Mouse (Mus musculus) frontal cortex, adult (tissue): ENCODE results near the gene Stoml1.
"Not testable (repeated sequence)": the region's sequence is repeated elsewhere in the genome, so short reads cannot be mapped to it uniquely, and the experiment has no call there.

Experiments used
- ATAC-seq: cut with Nextera tagmentation; 2 replicates; pipeline ENCODE4 v1.9.2; 2017; ENCODE audit warnings: mild to moderate bottlenecking, moderate library complexity, mixed read lengths; ENCODE audit not compliant: low TSS enrichment

Stoml1 gene

GRCm38 (mm10) chr9:58241780-58242485, 11.0 kb upstream of the Stoml1 start:
- no peak for ATAC-seq

- ATAC-seq, result peak; percentile 83
These were observed 10.3 kb upstream of the Stoml1 start for GRCm38 (mm10) chr9:58242696-58243095.

DNA sequence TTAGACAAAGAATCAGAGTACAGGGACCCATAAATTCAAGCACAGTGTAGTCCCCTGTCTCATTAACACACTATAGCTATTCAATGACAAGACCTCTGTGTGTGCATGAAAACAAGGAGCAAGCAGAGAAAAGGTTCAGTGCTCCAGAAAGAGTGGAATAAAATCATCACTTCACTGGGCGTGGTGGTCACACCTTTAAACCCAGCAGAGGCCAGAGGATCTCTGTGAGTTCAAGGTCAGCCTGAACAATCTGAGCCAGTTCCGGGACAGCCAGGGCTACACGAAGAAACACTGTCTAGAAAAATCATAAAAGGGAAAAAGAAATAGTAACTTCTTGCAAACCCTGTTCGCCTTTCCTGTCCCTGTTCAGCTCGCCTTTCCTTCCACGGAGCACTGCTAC, 9.3 kb upstream of the Stoml1 start:
- ATAC-seq, result no peak

DNA sequence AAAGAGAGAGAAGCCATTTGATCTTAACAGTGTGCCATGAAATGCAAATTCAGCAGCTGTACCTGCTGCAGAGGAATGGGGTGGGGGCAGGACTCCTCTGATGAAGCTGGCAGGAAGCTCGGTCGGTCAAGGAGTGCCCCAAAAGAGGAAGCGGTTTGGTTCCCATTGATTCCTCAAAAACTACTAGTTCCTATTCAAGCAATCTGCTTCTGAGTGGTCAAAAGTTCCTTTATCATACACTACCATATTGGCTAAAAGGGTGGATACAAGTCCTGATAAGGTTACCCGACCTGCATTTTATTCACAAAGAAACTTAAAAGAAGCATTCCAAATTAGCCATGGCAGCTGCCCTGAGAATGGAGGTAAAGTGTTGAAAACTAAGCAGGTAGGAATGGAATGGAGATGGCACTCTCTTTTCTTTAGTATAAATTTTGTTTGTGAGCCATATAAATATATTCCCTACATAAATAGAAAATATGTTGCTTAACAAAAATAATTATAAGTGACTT, 6.8 kb upstream of the Stoml1 start:
- no peak for ATAC-seq

- peak; percentile 73 for ATAC-seq
These were observed 5.8 kb upstream of the Stoml1 start for GRCm38 (mm10) chr9:58247064-58247759.

DNA sequence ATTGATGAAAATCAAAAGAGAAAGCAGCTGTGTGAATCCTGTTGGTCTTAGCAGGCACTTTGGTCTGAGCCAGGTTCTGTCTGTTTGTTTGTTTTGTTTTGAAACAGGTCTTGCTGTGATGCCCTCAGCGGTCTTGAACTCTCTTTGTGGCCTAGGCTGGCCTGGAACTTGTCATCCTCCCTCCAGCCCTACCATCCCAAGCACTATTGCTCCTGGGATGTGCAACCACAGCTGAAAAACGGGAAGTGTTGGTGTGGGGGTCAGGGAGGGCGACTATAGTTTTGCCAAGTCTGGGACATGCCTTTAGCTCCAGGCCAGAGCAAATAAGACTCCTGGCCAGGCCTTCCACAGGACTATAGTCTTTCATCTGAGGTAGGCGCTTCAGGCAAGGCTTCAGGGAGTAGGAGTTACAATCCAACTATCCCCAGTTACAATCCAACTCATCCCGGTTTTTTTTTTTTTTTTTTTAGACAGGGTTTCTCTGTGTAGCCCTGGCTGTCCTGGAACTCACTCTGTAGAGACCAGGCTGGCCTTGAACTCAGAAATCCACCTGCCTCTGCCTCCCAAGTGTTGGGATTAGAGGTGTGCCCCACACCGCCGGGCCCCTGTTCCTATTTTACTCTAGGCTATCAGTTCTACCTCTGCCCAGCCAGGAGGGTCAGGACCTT, 4.1 kb upstream of the Stoml1 start:
- no peak for ATAC-seq

DNA sequence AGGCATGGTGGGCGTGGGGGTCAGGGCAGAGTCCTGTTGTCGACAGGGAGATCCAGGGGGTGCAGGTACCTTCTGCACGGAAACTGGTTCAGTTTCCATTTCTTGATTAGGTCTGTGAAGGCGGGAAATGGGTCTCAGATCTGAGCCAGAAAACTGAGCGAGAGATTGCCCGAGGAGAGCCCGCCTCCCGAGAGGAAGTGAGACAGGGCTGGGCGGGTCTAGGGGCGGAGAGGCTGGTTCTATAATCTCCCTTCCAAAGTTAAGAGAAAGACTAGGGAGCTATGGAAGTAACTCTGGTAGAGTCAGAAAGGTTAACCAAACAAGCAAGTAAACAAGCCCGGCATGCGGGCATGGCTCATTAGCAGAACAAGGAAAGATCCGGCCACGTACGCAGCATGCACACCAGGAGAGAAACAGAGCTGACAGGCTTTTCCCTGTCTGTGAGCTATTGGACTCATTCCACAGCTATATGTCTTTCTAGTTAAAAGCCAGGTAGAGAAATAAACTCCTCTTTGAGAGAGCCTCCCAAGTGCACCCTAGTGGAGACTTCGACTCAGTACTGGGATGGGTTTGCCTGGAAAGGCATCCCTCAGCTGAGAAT, 3.3 kb upstream of the Stoml1 start, which contains the start of gene Pml:
Gene Pml, minus strand, starts transcription at position 195 of the 601 bp plus-strand sequence.
- ATAC-seq, result peak; percentile 76

DNA sequence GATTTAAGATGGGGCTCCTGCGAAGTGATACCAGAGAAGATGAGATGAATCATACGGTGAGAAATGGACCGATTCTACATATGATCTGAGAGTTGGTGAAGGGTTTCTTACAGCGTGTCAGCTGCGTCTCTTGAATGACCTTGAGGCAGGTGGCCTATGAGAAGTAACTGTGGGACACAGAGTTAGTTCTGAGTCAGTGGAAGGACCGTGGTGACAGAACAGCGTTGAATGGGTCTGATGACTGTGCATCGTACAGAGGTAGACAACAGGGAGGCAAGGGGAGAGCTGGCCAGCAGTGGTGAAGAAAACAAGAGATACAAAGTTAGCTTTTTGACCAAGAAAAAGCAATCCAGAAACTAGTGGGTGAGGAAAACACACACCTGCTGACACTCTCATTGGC, 2.6 kb upstream of the Stoml1 start:
- ATAC-seq, result no peak

DNA sequence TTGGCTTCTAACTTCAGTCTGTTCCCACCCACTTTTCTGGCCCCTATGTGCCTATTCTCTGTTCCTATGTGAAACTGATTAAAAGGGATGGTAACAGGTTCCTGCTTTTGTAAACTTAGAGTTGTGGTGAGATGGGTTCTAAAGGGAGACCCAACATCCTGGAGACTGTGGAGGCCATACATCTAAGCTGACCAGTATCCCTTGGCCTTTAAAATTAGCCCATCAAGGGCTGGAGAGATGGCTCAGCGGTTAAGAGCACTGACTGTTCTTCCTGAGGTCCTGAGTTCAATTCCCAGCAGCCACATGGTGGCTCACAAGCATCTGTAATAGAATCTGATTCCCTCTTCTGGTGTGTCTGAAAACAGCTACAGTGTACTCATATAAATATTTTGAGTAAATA, 2.2 kb upstream of the Stoml1 start:
- ATAC-seq, result not testable (repeated sequence)

DNA sequence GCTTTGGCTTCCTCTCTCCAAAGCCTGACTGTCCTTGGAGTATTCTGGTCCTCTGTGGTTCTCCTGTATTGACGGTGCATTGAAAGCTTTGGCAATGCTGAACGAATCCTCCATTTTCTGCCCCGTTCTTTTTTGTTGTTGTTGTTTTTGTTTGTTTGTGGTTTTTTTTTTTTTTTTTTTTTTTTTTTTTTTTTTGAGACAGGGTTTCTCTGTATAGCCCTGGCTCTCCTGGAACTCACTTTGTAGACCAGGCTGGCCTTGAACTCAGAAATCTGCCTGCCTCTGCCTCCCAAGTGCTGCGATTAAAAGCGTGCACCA, 800 bp downstream of the Stoml1 start:
- not testable (repeated sequence) for ATAC-seq

DNA sequence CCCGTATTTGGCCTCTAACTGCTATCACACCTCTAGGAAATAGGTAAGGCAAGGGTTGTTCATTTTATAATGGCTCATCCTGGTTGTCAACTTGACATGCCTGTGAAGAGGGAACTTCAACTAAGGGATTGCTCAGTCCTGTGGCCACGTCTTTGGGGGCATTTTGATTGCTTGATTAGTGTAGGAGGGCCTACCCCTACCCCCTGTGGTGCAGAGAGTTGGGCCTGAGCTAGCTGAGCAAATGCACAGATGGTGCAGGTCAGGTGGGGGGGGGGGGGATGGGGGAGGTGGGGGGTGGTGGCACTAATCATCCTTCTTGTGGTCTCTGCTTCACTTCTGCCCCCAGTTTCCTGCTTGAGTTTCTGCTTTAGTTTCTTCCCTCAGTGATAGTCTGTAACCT, 2.1 kb downstream of the Stoml1 start:
- no peak for ATAC-seq

DNA sequence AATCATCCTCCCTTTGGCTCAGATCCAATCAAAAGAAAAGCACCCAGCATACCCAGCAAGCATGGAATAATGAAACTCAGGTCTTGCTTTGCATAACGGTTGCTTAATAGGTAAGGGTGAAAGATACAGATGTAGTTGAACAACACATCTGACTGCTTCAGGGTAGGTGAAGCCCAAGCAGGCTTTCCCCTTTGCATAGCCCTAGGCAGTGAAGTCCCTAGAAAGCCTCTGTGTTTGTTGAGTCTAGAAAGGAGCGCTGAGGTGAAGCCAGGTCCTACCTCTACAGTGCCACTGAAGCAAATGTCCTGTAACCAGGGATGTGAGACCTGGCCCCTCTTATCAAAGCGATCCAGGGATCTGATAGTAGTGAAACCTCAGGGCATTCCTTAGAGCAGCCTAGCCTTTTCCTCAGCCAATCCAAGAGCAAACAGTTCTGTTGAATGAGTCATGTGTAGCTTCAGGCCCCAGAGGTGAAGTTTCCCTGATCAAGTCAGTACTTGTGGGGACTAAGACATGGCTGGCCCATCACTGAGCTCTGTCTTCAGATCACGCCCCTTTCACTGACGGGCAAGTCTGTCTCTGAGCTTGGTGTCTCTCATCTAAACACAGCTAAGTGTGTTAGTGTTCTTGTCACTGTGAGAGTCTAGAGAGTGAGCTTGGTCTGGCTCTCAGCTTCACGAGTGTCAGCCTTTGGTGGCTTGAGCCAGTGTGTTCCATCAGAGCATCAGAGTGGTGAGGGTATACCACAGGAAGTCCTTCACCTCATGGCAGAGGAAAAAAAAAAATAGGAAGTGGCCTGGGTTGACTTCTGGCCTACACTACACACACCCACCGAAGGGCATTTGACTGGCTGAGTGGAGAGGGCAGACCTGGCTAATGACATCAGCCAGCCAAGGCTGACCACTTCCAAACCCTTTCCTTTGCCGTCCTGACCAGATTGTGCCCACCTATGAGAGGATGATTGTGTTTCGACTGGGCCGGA, 3.0 kb downstream of the Stoml1 start:
- ATAC-seq, result no peak

GRCm38 (mm10) chr9:58262507-58262906, 9.5 kb downstream of the Stoml1 start:
- peak; percentile 69 for ATAC-seq

DNA sequence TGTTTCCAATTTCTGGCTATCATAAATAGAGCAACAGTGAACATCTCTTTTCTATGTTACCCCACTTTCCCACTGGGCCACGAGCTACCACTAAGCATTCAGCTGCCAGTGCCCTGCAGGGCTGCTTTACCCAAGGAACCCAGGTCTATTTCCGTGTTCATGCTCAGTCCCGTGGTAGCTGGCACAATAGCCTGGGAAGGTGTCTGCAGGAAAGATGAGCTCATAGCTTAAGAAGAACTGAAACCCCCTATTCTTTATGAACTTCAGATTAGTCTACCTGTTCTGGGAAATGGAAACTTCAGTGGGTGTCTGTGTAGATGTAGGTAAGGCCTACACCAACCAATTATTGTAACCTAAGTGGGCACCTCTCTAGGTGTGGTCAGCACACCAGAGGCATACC, 12.4 kb downstream of the Stoml1 start:
- no peak for ATAC-seq

- ATAC-seq, result no peak
These were observed 13.6 kb downstream of the Stoml1 start for GRCm38 (mm10) chr9:58266571-58267011.

DNA sequence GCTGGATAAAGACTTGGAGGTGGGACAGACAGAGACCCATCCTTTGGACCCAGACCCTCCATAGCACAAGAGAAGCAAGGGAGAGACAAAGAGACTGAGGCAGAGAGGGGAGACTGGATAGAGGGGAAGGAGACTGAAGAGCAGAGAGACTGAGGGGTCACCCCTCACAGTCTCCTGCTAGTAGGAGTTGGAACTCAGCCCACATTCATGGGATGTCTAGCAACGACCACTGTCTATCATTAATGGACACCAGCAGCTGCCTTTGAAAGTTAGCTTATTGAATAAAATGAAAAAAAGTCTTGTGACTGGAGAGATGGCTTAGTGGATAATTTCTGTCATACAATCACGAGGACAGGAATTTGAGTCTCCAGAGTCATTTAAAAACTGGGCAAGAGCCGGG, 14.1 kb downstream of the Stoml1 start:
- no peak for ATAC-seq

DNA sequence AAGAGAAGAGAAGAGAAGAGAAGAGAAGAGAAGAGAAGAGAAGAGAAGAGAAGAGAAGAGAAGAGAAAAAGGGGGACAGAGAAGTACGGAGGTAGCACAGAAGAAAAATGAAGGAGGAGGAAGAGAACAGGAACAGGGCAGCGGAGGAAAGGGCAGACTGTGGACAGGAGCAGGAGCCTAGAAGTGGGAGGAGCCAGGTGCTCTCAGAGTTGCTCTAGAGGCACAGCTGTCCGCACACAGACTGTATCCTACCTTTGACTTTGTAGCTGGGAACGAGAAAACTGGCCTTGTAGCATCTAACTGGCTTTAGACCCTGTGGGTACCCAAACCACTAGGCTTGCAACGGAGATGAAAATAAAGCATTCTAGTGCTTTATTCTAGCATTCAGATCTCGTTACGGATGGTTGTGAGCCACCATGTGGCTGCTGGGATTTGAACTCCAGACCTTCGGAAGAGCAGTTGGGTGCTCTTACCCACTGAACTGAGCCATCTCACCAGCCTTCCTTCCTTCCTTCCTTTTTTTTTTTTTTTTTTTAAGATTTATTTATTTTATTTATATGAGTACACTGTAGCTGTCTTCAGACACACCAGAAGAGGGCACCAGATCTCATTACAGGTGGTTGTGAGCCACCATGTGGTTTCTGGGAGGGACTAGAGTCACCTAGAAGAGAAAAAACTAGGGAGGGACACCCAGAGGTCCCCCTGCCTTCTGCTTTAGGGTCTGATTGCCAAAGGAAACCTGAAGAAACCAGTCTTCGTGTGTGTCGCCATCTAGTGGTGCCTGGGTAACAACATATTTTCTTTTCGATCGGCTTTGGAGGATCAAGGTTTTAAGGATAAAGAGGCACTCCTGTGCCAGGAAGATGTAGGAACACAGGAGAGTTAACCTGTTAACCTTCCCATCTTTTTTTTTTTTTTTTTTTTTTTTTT, 15.7 kb downstream of the Stoml1 start:
- ATAC-seq, result no peak

DNA sequence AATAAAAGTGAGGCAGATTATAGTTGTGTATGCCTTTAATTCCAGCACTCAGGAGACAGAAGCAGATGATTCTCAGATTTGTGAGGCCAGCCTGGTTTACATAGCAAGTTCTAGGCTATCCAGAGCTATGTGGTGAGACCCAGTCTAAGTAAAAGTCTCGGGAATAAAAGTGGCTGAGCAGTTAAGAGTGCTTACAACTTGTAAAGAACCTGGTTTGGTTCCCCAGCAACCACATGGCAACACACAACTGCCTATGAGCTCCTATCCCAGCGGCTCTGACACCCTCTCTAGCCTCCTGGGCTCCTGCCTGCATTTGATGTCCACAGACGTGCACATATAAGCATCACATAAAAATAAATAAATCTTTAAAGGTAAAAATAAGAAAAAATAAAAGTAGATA, 17.1 kb downstream of the Stoml1 start:
- ATAC-seq, result no peak

GRCm38 (mm10) chr9:58271109-58271508, 18.1 kb downstream of the Stoml1 start:
- no peak for ATAC-seq

- ATAC-seq, result not testable (repeated sequence)
These were observed 18.6 kb downstream of the Stoml1 start for GRCm38 (mm10) chr9:58271551-58271950.
